Mouse (Mus musculus) right cerebral cortex, postnatal 25 days (tissue): ENCODE data around the gene Cat.

ENCODE experiments used
- DNase-seq: peaks from one replicate; pipeline ENCODE4 v3.0.0; 2022

Gene Cat

GRCm38 (mm10) chr2:103476657-103477056 lies 8.3 kb downstream of the Cat start:
- no peak for DNase-seq

- DNase-seq = no peak
Measured at GRCm38 (mm10) chr2:103476180-103476579, 8.8 kb downstream of the Cat start.

- DNase-seq = no peak
Measured at GRCm38 (mm10) chr2:103473362-103473761, 11.6 kb downstream of the Cat start.

DNA sequence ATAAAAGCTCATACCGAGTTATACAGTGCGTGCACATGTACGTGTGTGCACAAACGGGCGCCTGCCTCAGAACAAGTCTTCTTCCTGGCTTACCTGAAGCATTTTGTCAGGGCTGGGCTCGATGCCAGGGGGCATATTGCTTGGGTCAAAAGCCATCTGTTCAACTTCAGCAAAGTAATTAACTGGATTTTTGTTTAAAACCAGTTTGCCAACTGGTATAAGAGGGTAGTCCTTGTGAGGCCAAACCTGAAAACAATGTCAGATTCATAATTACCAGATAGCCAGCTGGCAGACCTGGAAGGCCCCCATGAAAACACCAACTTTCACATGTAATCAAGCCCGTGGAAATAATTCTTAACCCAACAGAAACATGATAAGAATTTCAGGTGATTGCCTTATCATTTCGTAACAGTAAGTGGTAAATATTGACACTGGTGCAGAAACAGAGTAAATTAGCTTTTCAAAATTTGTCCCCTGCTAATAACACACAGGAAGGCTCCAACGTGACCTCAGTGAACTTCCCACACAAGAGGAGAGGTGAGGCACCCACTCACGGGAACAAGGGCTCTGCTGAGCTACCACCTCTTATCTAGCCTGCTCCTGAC lies 17.9 kb downstream of the Cat start:
- DNase-seq = no peak

DNA sequence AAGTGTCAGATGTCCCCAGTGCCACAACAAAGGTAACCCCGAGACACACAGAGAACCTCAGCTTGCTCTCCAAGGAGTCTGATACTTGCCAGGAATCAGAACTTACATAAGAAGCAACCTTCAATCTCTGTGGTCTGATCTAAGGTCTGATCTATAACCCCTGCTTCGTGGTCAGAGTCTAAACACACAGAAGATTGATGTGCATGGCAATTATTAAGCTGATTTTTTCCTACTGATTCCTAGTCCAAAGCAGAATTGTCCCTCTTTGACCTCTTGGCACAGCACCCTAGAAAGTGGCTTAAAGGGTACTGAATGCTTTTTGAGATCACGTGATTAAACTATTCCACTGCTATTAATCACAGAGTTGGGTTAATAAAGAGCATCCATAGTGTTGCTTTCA lies 18.7 kb downstream of the Cat start:
- DNase-seq = no peak

DNA sequence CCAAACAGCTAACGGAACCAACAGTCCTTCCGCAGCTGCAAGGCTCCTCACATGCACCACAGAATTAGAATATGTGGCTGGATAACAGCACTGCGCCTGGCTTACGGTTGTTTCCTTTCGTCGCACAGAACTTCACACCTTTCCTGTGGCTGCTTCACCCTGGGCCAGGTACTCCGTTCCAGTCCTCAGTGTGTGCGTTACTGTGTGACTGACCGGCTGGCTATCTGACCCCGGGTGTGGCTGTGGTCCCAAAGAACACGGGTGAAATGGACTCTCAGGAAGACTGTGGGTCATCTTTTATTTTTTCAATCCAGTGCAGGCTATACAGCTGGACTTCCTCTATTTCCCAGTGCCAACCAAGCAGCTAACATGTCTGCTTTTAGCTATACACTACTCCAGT lies 19.5 kb downstream of the Cat start:
- DNase-seq = no peak

DNA sequence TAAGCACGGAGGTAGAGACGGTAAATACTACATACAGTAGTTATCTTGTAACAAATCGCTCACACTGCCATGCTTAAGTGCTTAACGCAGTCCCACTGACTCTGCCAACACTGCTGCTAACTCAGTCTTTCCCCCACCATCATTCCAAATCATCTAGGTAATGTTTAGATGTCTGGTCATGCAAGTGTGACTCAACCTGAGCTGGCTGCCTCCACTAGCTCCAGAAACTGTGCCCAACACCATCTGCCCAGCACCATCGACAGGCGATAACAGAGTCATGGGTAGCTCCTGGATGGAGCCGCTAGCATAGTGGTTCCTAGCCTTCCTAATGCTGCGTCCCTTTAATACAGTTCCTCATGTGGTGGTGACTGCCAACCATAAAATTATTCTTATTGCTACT lies 20.4 kb downstream of the Cat start:
- no peak for DNase-seq

- DNase-seq = no peak
Measured at GRCm38 (mm10) chr2:103462746-103463145, 22.2 kb downstream of the Cat start.

DNA sequence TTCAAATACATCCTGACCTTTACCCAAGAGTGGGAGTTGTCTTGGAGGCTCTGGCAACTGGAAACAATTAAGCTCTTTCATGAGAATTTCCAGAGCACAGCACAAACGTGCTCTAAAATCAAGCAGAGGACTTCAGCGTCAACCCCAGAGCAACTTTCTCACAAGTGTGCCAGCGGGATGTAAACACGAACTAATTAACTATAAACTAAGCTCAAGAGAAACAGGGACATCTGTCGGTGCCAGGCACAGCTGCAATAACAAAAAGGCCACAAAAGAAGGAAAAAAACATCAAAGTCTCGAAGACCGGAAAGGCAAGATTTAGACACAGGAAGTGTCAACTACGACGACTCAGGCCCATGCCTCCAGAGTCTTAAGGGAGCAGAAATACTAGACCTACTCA lies 23.2 kb downstream of the Cat start:
- no peak for DNase-seq

DNA sequence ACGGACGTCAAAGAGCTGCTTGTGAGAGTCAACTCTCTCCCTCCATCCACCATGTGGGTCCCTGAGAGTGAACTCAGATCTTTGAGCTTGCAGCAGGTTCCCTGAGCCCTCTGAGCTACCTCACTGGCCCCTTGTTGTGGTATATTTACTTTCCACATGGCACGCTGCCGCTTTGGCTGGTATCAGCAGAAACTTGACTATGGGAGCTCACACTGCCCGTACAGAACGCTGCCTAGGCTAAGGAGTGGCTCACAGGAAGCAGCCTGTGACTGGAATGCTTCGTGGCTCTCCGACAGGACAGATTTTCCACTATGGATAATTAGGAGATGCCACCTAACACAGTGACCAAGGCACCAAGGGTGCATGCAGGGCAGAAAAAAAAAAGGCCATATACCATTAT lies 23.8 kb downstream of the Cat start:
- DNase-seq = no peak

DNA sequence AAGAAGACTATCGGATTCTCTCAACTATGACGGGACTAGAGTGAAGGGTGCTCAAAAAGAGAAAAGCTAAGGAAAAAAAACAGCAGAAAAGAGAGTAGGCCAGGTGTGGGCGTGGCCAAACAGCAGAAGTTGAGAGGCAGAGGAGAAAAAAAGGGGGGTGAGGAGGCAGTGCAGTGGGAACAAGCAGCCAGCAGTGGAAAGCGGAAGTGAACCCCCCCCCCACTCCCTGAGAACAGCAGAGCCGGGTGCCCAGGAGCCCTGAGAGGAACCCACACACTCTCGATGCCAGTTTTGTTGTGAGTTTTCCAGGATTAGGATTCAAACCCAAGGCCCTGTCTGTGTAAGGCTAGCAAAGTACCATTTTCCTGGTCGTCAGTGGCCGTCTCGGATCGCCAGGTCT lies 25.9 kb downstream of the Cat start:
- no peak for DNase-seq

DNA sequence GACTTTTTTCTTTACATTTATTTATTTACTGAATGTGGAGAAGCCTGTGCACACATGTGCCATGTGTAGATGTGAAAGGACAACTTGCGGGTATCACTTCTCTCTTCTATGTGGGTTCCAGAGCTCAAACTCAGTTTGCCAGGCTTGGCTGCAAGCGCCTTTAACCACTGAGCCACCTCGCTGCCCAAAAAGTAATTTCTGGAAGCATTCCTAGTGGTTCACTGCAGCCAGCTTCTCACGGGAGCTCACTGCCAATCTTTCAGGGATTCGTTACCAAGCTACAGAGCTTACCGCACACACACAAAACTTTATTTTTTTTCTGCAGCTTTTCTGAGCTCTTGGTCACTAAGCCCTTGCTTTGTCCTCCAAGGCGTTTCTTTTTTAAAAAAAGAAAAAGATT lies 27.3 kb downstream of the Cat start:
- DNase-seq = no peak

- DNase-seq = no peak
Measured at GRCm38 (mm10) chr2:103457048-103457447, 27.9 kb downstream of the Cat start.

DNA sequence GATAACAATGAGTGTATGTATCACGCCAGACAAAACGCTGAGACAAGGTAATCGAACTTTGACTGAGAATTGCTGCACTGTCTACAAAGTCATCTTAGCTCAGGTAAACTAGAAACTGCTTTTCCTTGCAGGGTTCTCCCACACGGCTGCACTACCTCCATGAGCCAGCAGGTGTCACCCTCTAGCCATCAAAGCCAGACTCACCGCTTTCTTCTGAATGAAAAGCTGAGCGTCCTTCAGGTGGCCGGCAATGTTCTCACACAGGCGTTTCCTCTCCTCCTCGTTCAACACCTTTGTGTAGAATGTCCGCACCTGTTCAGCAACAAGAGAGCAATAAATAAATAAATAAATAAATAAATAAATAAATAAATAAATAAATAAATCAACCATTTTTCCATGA lies 28.3 kb downstream of the Cat start:
- DNase-seq = peak; percentile 72

DNA sequence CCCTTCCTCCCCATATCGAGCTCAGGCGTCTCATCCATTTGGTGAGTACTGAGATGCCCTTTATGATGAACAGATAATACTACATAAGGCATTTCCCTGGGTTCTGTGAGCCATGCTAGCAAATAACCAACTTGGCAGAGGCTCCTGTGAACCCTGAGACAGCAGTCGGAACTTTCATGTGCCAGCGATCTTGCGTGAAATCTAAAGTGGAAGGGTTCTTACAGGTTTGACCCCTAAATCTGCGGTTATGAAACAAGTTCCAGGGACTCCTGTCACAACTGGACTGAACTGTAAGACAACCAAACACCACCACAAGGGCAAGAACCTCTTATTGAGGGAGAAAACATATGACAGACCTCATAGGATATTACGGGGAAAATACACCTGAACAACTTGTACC lies 29.2 kb downstream of the Cat start:
- no peak for DNase-seq

DNA sequence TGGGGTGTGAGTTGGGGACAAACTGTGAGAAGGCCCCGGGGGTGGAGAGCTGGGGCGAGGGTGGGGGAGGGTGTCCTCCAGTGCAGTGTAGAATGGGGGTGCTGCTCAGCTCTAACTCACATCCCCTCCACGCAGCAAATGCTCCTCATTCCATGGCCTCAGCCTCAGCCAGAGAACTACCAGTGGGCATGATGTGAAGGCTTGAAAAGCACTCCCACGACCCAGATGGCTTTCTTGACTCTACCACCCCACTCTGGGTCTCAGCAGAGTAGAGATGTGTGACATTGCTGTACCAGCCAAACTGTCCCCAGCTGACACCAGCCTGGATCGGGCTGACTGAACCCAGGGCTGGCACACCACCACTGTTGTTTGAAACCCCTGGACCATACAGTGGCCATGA lies 32.4 kb downstream of the Cat start:
- DNase-seq = no peak

- no peak for DNase-seq
Measured at GRCm38 (mm10) chr2:103450267-103450666, 34.7 kb downstream of the Cat start.

DNA sequence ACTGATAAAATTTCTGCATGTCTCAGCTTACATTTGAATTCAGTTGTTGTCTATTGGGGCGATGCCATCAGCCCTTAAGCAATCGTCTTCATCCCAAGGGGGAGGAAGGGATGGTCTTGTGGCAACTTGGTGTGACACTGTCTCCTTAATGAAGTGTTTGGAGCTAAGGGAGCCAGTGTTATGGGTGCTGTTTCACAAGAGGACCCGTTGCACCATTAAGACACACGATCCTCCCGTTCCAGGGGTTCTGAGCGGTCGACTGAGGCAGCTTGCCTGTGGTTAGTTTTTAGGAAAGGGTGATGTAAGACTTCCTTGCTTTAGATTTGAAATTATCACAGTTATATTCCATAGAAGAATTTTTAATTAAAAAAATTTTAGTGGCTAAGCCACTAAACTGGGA lies 35.1 kb downstream of the Cat start:
- DNase-seq = no peak

DNA sequence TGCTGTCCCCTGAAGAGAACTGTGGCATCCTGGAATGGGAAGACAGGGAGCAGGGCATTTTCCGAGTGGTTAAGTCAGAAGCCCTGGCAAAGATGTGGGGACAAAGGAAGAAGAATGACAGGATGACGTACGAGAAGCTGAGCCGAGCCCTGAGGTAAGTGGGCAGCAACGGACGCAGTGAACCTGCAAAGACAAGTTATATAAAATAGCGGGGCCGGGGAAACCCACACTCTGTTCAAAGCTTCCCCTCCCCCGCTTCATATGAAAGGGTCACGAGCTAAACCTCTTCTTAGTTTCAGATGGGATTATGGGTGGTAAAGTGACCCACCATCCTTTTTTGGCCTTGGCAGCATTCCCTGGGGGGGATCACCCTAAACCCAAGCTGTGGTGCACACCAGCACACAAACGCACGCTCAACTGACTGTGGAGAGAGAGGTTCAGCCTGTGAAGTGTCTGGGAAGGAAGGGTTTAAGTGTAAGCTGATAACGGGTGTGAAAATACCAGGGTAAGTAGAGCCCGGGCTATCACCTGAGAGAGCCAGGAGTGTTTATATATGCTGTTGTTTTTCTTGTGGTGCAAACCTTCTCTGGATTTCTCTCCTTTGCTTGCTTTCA lies 35.9 kb downstream of the Cat start:
- DNase-seq = no peak

GRCm38 (mm10) chr2:103446326-103446725 lies 38.6 kb downstream of the Cat start:
- DNase-seq = no peak

DNA sequence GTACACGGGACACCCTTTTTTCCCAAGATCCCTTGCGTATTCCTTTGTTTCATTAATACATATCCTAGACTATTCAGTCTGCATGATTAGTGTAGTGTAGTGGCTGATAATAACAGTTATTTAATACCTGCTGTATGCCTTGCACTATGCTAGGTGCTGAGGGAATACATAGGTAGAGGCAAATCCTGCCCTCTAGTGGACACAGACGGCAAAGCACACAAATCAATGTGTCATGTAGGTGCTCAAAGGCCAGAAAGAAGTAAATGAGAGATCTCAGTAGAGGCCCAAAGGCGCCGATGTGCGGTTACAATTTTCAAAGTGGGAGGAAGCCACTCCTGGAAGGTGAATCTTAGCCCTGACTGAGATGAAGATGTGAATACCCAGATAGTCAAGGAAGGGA lies 39.2 kb downstream of the Cat start:
- no peak for DNase-seq

- peak; percentile 66 for DNase-seq
Measured at GRCm38 (mm10) chr2:103439710-103440109, 45.2 kb downstream of the Cat start.

DNA sequence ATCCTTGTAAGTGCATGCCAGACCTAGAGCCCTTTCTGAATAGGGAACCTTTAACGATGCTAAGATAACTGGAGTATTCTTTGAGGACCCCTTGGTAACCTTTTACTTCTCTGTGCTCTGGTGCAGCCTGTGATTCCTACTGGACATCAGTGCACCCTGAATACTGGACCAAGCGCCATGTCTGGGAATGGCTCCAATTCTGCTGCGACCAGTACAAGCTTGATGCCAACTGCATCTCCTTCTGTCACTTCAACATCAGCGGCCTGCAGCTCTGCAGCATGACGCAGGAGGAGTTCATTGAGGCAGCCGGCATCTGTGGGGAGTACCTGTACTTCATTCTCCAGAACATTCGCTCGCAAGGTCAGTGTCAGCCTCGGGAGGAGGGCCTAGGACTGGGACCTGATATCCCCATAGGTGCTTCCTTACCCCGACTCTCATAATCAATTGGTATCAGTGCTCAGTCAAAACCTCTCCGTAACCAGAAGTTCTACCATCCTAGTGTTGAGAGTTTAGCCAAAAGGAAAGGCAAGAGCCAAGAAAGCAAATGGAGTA lies 45.8 kb downstream of the Cat start:
- DNase-seq = no peak

GRCm38 (mm10) chr2:103436534-103436933 lies 48.4 kb downstream of the Cat start:
- no peak for DNase-seq

GRCm38 (mm10) chr2:103435110-103435509 lies 49.9 kb downstream of the Cat start:
- no peak for DNase-seq
